Mouse (Mus musculus) large intestine, adult 2 months (tissue): ENCODE measurements around the gene Cacna1e. TPM values are rescaled to one million over a fixed set of nuclear protein-coding genes. Genes with fewer than 3 reads are reported as not detected.

Experiments
- DNase-seq: peaks from one replicate; pipeline ENCODE4 v3.0.0-alpha.2; 2012; ENCODE audit warnings: low read depth, low spot score
- WGBS: fragments of 180-500 bp; shearing (Covaris S2); methylation state at CpG from one replicate; pipeline ENCODE4 v1.1.7; 2018; 5-methylcytosine and 5-hydroxymethylcytosine counted together
- polyA plus RNA-seq: library from polyadenylated mRNA; depleted of rRNA; stranded (reverse); fragments of >200 nt; gene quantifications from 2 replicates; pipeline ENCODE4 v1.2.3, GENCODE M21; 2012; rRNA removed

Gene Cacna1e
- polyA plus RNA-seq, 1 experiment = 0.82 TPM

DNA sequence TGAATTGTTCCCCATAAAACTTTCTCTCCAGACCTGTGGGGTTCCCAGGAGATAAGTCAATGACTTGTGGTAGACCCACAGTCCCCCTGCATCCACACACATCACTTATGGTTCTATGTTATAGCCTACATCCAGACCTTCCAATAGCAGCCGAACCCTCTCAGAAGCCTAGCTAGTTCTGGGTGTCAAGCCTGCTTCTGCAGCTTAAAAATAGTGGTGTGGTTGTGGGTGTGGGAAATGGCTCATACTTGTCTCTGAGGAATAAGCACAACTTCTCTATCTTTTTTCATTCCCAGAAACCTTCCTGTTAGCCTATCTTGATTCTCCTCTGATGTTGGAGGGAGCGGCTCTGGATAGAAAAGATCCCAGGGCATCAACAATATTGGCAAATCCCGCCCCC is 417.0 kb downstream of the Cacna1e start:
- 90% methylated on average over 3 of the region's 3 CpGs for WGBS
- no peak for DNase-seq

- DNase-seq = no peak
- WGBS = 72% methylated on average over 5 of the region's 5 CpGs
Measured at GRCm38 (mm10) chr1:154461521-154461920, 422.8 kb downstream of the Cacna1e start.

DNA sequence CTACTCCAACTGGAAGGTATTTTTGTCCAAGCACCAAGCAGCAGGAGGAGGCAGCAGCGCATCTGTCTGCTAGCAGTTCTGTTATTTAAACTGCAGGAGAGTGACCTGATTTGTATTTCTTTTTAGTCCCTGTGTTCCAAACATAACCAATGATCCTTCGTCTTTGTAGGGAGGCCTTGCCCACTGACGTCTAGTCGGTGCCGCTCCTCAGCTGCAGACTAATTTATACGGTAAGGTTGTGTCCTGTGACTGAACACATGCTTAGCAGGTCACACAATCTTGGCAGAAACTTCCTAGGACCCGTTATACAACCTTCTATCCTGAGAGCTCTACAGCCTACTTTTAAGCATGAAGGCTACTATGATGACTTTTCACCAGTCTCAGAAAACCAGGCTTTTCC is 424.2 kb downstream of the Cacna1e start:
- WGBS = 84% methylated on average over 7 of the region's 7 CpGs
- no peak for DNase-seq

GRCm38 (mm10) chr1:154458601-154459000 is 425.7 kb downstream of the Cacna1e start:
- no peak for DNase-seq
- WGBS = 77% methylated on average over 2 of the region's 2 CpGs

DNA sequence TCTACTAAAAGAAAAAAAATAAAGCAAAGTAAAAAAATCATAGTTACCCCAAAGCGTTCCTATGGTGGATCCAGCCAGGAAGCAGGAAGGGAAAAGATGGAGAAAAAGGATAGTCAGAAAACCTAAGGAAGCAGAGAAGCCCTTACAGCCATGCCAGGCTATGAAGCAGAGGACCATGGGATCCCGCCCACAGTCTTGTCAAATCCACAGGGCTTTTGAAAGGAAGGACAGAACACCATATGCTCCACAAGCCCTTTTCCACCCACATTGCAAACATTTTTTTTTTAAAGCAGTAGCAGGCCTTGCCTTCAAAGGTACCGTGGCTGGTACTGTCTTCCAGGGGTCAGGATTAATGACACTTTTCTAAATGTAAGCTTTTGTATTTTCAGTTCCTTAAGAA is 433.5 kb downstream of the Cacna1e start:
- no peak for DNase-seq
- 85% methylated on average over 3 of the region's 3 CpGs for WGBS

- WGBS = 51% methylated on average over 3 of the region's 3 CpGs
- no peak for DNase-seq
Measured at GRCm38 (mm10) chr1:154446456-154446855, 437.8 kb downstream of the Cacna1e start.

DNA sequence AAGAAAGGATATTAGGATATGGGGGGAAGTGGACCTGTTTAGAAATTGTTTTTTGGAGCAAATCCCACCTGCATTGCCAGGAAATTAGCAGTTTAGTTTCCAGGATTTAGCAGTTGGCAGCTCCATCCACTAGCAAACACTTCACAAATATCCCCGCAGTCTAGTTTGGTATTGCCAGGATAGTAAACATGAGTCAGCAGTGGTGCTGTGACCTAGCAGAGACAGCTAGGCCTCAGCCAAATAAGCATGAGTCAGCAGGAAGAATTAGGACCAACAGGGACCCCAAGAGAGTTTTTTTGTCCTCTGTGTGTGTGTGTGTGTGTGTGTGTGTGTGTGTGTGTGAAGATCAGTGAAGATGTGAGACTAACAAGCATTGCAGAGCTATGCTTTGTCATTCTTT is 450.8 kb downstream of the Cacna1e start:
- DNase-seq = no peak
- 68% methylated on average over 1 of the region's 1 CpGs for WGBS

DNA sequence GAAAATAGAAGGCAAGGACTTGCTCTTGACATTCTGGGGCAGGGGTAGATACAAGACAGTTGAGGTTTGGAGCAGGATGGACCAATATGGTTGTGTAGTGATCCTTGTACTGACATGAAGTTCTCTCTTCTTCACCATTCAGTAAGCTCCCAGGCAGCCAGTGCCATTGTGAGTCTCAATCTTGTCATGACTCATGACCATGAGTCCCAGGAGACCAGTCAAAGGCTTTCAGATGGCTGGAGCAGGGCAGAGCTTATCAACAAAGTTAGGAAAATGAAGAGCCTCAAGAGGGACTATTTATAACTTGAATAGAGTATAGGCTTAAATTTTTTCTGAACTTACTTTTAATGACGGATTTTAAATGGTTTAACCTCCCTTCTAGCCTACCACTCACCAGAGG is 451.2 kb downstream of the Cacna1e start:
- WGBS = 64% methylated on average over 1 of the region's 1 CpGs
- DNase-seq = no peak

- WGBS = 83% methylated on average over 7 of the region's 7 CpGs
Measured at GRCm38 (mm10) chr1:154428276-154428675, 456.0 kb downstream of the Cacna1e start.

DNA sequence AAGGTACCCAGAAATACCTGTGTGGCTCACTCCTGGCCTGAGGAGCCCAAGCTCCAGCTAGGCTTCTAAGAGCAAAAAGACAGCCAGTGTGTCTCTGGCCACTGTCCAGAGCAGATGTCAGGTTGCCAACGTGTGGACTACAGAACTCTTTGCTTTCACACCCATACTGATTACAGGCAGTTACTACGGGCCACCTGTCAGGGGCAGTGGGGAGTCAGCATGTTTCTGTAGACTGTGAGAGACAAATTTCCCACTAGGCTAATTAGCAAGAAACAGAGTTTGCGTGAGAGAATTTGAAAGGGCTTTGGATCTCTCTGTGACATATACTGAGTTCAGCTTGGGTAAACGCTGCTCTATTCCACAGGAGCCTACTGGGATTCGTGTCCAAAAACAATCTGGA is 466.0 kb downstream of the Cacna1e start:
- whole genome bisulfite sequencing = 49% methylated on average over 5 of the region's 5 CpGs
- DNase-seq = no peak

More at GRCm38 (mm10) chr1:154428276-154428675, 456.0 kb downstream of the Cacna1e start:
- no peak for DNase-seq

DNA sequence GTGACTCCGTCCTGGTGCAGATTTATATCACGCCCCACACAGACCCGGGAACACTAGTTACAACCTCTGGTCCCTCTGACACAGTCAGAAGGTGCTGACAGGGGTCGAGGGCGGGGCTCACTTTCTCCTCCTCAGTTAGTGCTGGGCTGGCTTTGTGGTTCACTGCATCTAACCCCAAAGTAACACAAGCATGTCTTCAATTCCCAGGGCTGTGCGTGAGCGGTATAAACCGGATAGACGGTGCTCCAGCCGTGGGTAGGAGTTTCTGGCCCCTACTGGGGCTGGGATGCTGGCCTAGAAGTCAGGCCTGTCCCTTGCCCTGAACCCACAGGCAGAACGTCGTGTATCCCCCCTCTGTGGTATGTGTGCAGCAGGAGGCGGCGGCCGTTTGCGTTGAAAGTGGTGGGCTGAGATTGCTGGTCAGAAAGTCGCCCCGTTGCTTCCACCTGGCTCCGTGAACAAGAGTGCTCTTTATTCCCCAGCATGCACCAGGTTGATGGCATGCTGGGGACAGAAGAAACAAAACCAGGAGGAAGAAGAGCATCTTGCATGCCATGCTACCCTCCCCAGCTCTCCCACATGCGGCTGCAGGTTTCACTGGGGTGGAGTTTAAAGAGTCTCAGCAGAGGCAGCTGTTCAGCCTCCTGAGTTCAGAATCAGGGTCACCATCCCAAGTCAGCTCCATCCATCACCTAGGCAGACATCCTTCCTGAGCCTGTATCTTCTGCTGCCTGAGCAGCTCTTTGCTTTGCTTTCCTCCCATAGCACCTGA is 467.7 kb downstream of the Cacna1e start:
- DNase-seq = no peak
- WGBS = 59% methylated on average over 20 of the region's 20 CpGs

- no peak for DNase-seq
Measured at GRCm38 (mm10) chr1:154415826-154416225, 468.5 kb downstream of the Cacna1e start.

GRCm38 (mm10) chr1:154413138-154413537 is 471.2 kb downstream of the Cacna1e start:
- WGBS = 72% methylated on average over 3 of the region's 3 CpGs
- no peak for DNase-seq

More at GRCm38 (mm10) chr1:154415826-154416225, 468.5 kb downstream of the Cacna1e start:
- 80% methylated on average over 10 of the region's 10 CpGs for WGBS

GRCm38 (mm10) chr1:154409051-154409450 is 475.2 kb downstream of the Cacna1e start:
- DNase-seq = no peak
- 75% methylated on average over 2 of the region's 2 CpGs for WGBS

GRCm38 (mm10) chr1:154391979-154392378 is 492.3 kb downstream of the Cacna1e start:
- 79% methylated on average over 6 of the region's 6 CpGs for WGBS

More at GRCm38 (mm10) chr1:154391979-154392378, 492.3 kb downstream of the Cacna1e start:
- no peak for DNase-seq

Other genes with a start within 250 kb of the Cacna1e start
- gene Ier5, start 215.1 kb upstream of the Cacna1e start, polyA plus RNA-seq = 25.3 and 39.5 TPM in 2 replicates